Mouse (Mus musculus) forebrain, embryonic 10.5 days (tissue): ENCODE results near the gene Nr1d1. TPM values are rescaled to one million over a fixed set of nuclear protein-coding genes. Genes with fewer than 3 reads are reported as not detected.

Source experiments
- DNase-seq: peaks from one replicate; pipeline ENCODE4 v3.0.0-alpha.2; 2017; ENCODE audit warnings: low spot score; ENCODE audit errors: extremely low spot score
- H3K27ac ChIP-seq: fragments of 300-500 bp; sonication (generic); 2 replicates; pipeline ENCODE4 v1.5.1; 2016; ENCODE audit warnings: mild to moderate bottlenecking
- H3K27me3 ChIP-seq: fragments of 300-500 bp; sonication (generic); 2 replicates; pipeline ENCODE4 v1.6.1; 2016; ENCODE audit warnings: mild to moderate bottlenecking; ENCODE audit not compliant: poor library complexity, severe bottlenecking
- H3K36me3 ChIP-seq: fragments of 300-500 bp; sonication (generic); replicated peaks from 2 replicates; pipeline ENCODE4 v1.6.1; 2016; ENCODE audit warnings: mild to moderate bottlenecking, moderate library complexity
- H3K4me1 ChIP-seq: fragments of 300-500 bp; sonication (generic); 2 replicates; pipeline ENCODE4 v1.6.1; 2016
- H3K4me3 ChIP-seq: fragments of 300-500 bp; sonication (generic); 2 replicates; pipeline ENCODE4 v1.5.1; 2016; ENCODE audit warnings: mild to moderate bottlenecking, moderate library complexity
- H3K9me3 ChIP-seq: fragments of 300-500 bp; sonication (generic); 2 replicates; pipeline ENCODE4 v1.6.1; 2016; ENCODE audit warnings: mild to moderate bottlenecking, moderate library complexity
- WGBS: fragments of 180-500 bp; shearing (Covaris S2); methylation state at CpG from one replicate; pipeline ENCODE4 v1.1.7; 2016; 5-methylcytosine and 5-hydroxymethylcytosine counted together
- polyA plus RNA-seq: library from polyadenylated mRNA; unstranded; fragments of >200 nt; fragmentation: Nextera tagmentation; extraction: Ambion mirVana; gene quantifications from 2 replicates; pipeline ENCODE4 v1.2.1, GENCODE M21; 2016

The Nr1d1 gene
- polyA plus RNA-seq, 1 experiment from 2014 or later, result 1.5 TPM

- H3K9me3 ChIP-seq, result no peaks in the 10 kb centered on the region
- peak overlapping the region; percentile 85 for H3K27ac ChIP-seq
- DNase-seq, result no peak
- peaks cover 80% of the 10 kb centered on the region for H3K4me1 ChIP-seq
- 45% methylated on average over 6 of the region's 6 CpGs for WGBS
- H3K4me3 ChIP-seq, result peak overlapping the region; percentile 25; the same call in 1 of the 2 replicates
- peaks cover 13% of the 10 kb centered on the region for H3K36me3 ChIP-seq
- peaks cover 7% of the 10 kb centered on the region; the same call in 1 of the 2 replicates for H3K27me3 ChIP-seq
Observed at GRCm38 (mm10) chr11:98751221-98751782, 23.8 kb downstream of the Nr1d1 start.

GRCm38 (mm10) chr11:98750351-98751201 is 24.6 kb downstream of the Nr1d1 start:
- Histone ChIP-seq H3K4me1 (peaks cover 87% of the 10 kb centered on the region), H3K9me3 (no peaks in the 10 kb centered on the region), H3K27ac (peak overlapping the region; percentile 85), H3K27me3 (peaks cover 7% of the 10 kb centered on the region; the same call in 1 of the 2 replicates), H3K4me3 (peak overlapping the region; percentile 25; the same call in 1 of the 2 replicates), H3K36me3 (peaks cover 13% of the 10 kb centered on the region)
- 48% methylated on average over 17 of the region's 17 CpGs for WGBS
- no peak for DNase-seq

GRCm38 (mm10) chr11:98749716-98750115 is 25.4 kb downstream of the Nr1d1 start:
- H3K4me1 ChIP-seq, result peaks cover 92% of the 10 kb centered on the region
- no peaks in the 10 kb centered on the region for H3K9me3 ChIP-seq
- H3K27me3 ChIP-seq, result peaks cover 7% of the 10 kb centered on the region; the same call in 1 of the 2 replicates
- DNase-seq, result no peak
- peak overlapping the region; percentile 36 for H3K4me3 ChIP-seq
- H3K36me3 ChIP-seq, result peaks cover 13% of the 10 kb centered on the region
- 52% methylated on average over 5 of the region's 5 CpGs for WGBS
- H3K27ac ChIP-seq, result peak overlapping the region; percentile 85

- H3K4me3 ChIP-seq, result peak overlapping the region; percentile 36
- H3K27ac ChIP-seq, result peak overlapping the region; percentile 85
- peaks cover 7% of the 10 kb centered on the region for H3K36me3 ChIP-seq
- 29% methylated on average over 15 of the region's 15 CpGs for WGBS
- peaks cover 7% of the 10 kb centered on the region; the same call in 1 of the 2 replicates for H3K27me3 ChIP-seq
- no peaks in the 10 kb centered on the region for H3K9me3 ChIP-seq
- DNase-seq, result no peak
- peaks cover 92% of the 10 kb centered on the region for H3K4me1 ChIP-seq
Observed at GRCm38 (mm10) chr11:98748506-98749416, 26.4 kb downstream of the Nr1d1 start.

- Histone ChIP-seq H3K4me1 (peaks cover 96% of the 10 kb centered on the region), H3K27me3 (peaks cover 7% of the 10 kb centered on the region; the same call in 1 of the 2 replicates), H3K27ac (peak overlapping the region; percentile 85), H3K9me3 (no peaks in the 10 kb centered on the region), H3K4me3 (peak overlapping the region; percentile 36), H3K36me3 (no peaks in the 10 kb centered on the region)
- no peak for DNase-seq
- WGBS, result 34% methylated on average over 6 of the region's 6 CpGs
Observed at GRCm38 (mm10) chr11:98747804-98748505, 27.2 kb downstream of the Nr1d1 start.

- Histone ChIP-seq H3K36me3 (no peaks in the 10 kb centered on the region), H3K27me3 (peaks cover 7% of the 10 kb centered on the region; the same call in 1 of the 2 replicates), H3K4me3 (peak overlapping the region; percentile 36), H3K27ac (peak overlapping the region; percentile 85), H3K4me1 (peaks cover 98% of the 10 kb centered on the region), H3K9me3 (no peaks in the 10 kb centered on the region)
- DNase-seq, result peak; percentile 63
- WGBS, result 12% methylated on average over 19 of the region's 19 CpGs
Observed at GRCm38 (mm10) chr11:98746855-98747693, 28.1 kb downstream of the Nr1d1 start.

GRCm38 (mm10) chr11:98745932-98746853 is 28.9 kb downstream of the Nr1d1 start:
- no peaks in the 10 kb centered on the region for H3K36me3 ChIP-seq
- no peak for DNase-seq
- peak overlapping the region; percentile 36; the same call in 1 of the 2 replicates for H3K4me3 ChIP-seq
- peaks cover 100% of the 10 kb centered on the region for H3K4me1 ChIP-seq
- H3K27me3 ChIP-seq, result peaks cover 7% of the 10 kb centered on the region; the same call in 1 of the 2 replicates
- 54% methylated on average over 12 of the region's 12 CpGs for WGBS
- no peaks in the 10 kb centered on the region for H3K9me3 ChIP-seq
- H3K27ac ChIP-seq, result peak overlapping the region; percentile 85

GRCm38 (mm10) chr11:98744456-98745019 is 30.6 kb downstream of the Nr1d1 start:
- WGBS, result 41% methylated on average over 7 of the region's 7 CpGs
- Histone ChIP-seq H3K27me3 (no peaks in the 10 kb centered on the region; the same call in 1 of the 2 replicates), H3K4me3 (peak overlapping the region; percentile 69; the same call in 1 of the 2 replicates), H3K9me3 (no peaks in the 10 kb centered on the region), H3K4me1 (peaks cover 100% of the 10 kb centered on the region), H3K36me3 (no peaks in the 10 kb centered on the region), H3K27ac (peak overlapping the region; percentile 97)
- DNase-seq, result no peak

GRCm38 (mm10) chr11:98743655-98744345 is 31.3 kb downstream of the Nr1d1 start:
- peaks cover 98% of the 10 kb centered on the region for H3K4me1 ChIP-seq
- peak; percentile 53 for DNase-seq
- H3K27me3 ChIP-seq, result peaks cover 5% of the 10 kb centered on the region
- peak overlapping the region; percentile 69 for H3K4me3 ChIP-seq
- H3K27ac ChIP-seq, result peak overlapping the region; percentile 97
- H3K36me3 ChIP-seq, result no peaks in the 10 kb centered on the region
- no peaks in the 10 kb centered on the region for H3K9me3 ChIP-seq
- 11% methylated on average over 9 of the region's 9 CpGs for WGBS
